Mouse (Mus musculus): Measurements from ENCODE around the gene Hpd.
"Not testable (repeated sequence)": the region's sequence is repeated elsewhere in the genome, so short reads cannot be mapped to it uniquely, and the experiment has no call there.

Gene Hpd

GRCm38 (mm10) chr5:123182651-123183050 is at the start of gene Hpd:
Hpd (minus strand) TSS chr5:123182727.
- DNase-seq, result no peak

GRCm38 (mm10) chr5:123232180-123232579 is 49.7 kb upstream of the Hpd start:
- no peak for DNase-seq

- no peak for DNase-seq
Measured at GRCm38 (mm10) chr5:123229296-123229695, 46.8 kb upstream of the Hpd start.

GRCm38 (mm10) chr5:123228524-123228922 is 46.0 kb upstream of the Hpd start:
- DNase-seq, result no peak

- peak; percentile 96 for DNase-seq
Measured at GRCm38 (mm10) chr5:123227762-123228523, 45.4 kb upstream of the Hpd start.

- DNase-seq, result no peak
Measured at GRCm38 (mm10) chr5:123226851-123227250, 44.3 kb upstream of the Hpd start.

GRCm38 (mm10) chr5:123223861-123224260 is 41.3 kb upstream of the Hpd start:
- DNase-seq, result not testable (repeated sequence)

- DNase-seq, result no peak
Measured at GRCm38 (mm10) chr5:123223051-123223410, 40.5 kb upstream of the Hpd start.

- not testable (repeated sequence) for DNase-seq
Measured at GRCm38 (mm10) chr5:123222346-123223050, 40.0 kb upstream of the Hpd start.

GRCm38 (mm10) chr5:123203591-123203990 is 21.1 kb upstream of the Hpd start:
- DNase-seq, result not testable (repeated sequence)

- not testable (repeated sequence) for DNase-seq
Measured at GRCm38 (mm10) chr5:123202771-123203170, 20.2 kb upstream of the Hpd start.

- no peak for DNase-seq
Measured at GRCm38 (mm10) chr5:123201987-123202386, 19.5 kb upstream of the Hpd start.

- no peak for DNase-seq
Measured at GRCm38 (mm10) chr5:123201523-123201892, 19.0 kb upstream of the Hpd start.

- not testable (repeated sequence) for DNase-seq
Measured at GRCm38 (mm10) chr5:123200816-123201522, 18.4 kb upstream of the Hpd start.

- DNase-seq, result no peak
Measured at GRCm38 (mm10) chr5:123198523-123198922, 16.0 kb upstream of the Hpd start.

GRCm38 (mm10) chr5:123196746-123197145 is 14.2 kb upstream of the Hpd start:
- no peak for DNase-seq

GRCm38 (mm10) chr5:123195500-123196000 is 13.0 kb upstream of the Hpd start:
- no peak for DNase-seq

- DNase-seq, result no peak
Measured at GRCm38 (mm10) chr5:123194856-123195255, 12.3 kb upstream of the Hpd start.

GRCm38 (mm10) chr5:123193436-123193835 is 10.9 kb upstream of the Hpd start:
- DNase-seq, result no peak

- no peak for DNase-seq
Measured at GRCm38 (mm10) chr5:123192606-123193150, 10.2 kb upstream of the Hpd start.

GRCm38 (mm10) chr5:123191427-123191826 is 8.9 kb upstream of the Hpd start:
- no peak for DNase-seq

- DNase-seq, result no peak
Measured at GRCm38 (mm10) chr5:123190912-123191311, 8.4 kb upstream of the Hpd start.

- DNase-seq, result no peak
Measured at GRCm38 (mm10) chr5:123187306-123187705, 4.8 kb upstream of the Hpd start.

All from layer of hippocampus, adult 9-11 months (tissue).